Comparison of ENCODE assay signal across 10 mouse cellular contexts in the genomic region with DNA sequence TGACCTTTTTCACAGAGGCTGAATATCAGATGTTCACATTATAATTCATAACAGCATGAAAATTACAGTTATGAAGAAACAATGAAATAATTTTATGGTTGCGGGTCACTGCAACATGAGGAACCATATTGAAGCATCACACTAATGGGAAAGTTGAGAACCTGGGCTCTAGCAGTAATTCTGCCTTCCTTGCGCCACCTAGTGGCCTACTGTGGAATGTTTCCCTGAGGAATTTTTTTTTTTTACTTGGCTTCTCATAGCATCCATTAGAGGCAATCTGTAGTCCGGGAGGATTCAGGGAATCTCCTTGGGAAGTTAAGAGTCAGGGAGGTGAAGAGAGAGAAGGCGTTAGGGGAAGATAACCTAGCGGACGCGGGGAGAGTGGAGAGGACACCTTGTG. TPM values are rescaled to one million over a fixed set of nuclear protein-coding genes. Genes with fewer than 3 reads are reported as not detected.
DNase-seq lines count a peak whose midpoint lies in the region; ATAC-seq and TF ChIP-seq lines count a peak whose summit lies in the region.
"Had no signal": no experiment of that assay in that cellular context is flagged by ENCODE, and none has a peak within 500 bp of the region (broad histone marks: within the 10 kb centered on the region; RNA-seq: fewer than 3 reads in every experiment).

No protein-coding gene starts in this region.

- peaks cover 3% of the 10 kb centered on the region; the same call in 1 of the 2 replicates for H3K27me3 ChIP-seq in hindbrain, embryonic 11.5 days (ENCODE audit: control insufficient read depth, insufficient read depth, low read length)
- H3K27me3 ChIP-seq in hindbrain, embryonic 13.5 days = peaks cover 16% of the 10 kb centered on the region; the same call in 1 of the 2 replicates
- no peaks in the 10 kb centered on the region for H3K27me3 ChIP-seq in ES-Bruce4 (ENCODE audit: control insufficient read depth, insufficient read depth, low read length, poor library complexity, severe bottlenecking)

- peak; percentile 86 for DNase-seq in hindbrain, embryonic 11.5 days (ENCODE audit: low spot score)
- DNase-seq in c-Kit-positive CD71-positive TER-119-negative erythroid progenitor cells, embryonic 14.5 days (ENCODE audit: low read depth) = peak; percentile 52
- peak; percentile 56 to 92 for DNase-seq in frontal cortex, adult 2 months (ENCODE audit: extremely low spot score in 1 of 2, low spot score in 1 of 2)
- peak; percentile 61 for DNase-seq in layer of hippocampus, adult 9-10 months (ENCODE audit: low spot score)
- DNase-seq in telencephalon, adult 2 months (ENCODE audit: low read depth, low spot score) = peak; percentile 43

- 16% methylated on average over 7 of the region's 7 CpGs for WGBS in hindbrain, embryonic 11.5 days
- WGBS in hindbrain, embryonic 13.5 days = 14% methylated on average over 7 of the region's 7 CpGs

- ATAC-seq in hindbrain, embryonic 11.5 days (ENCODE audit: low FRiP score) = no peak
- ATAC-seq in hindbrain, embryonic 13.5 days (ENCODE audit: low FRiP score) = no peak
- 0 out of 2 replicates have a peak, but pooled peaks have one; percentile 42 for ATAC-seq in megakaryocyte-erythroid progenitor cell, adult 5-6 weeks (replicated peaks; ENCODE audit: low FRiP score, low TSS enrichment, poor library complexity, severe bottlenecking)

- no peak for TF ChIP-seq POLR2A in ES-Bruce4 (IDR thresholded peaks at IDR 0.05; ENCODE audit: insufficient read depth, low read length)

- no peak overlapping the region for H3K4me2 ChIP-seq in hindbrain, embryonic 11.5 days (replicated peaks; ENCODE audit: low read depth, low read length)
- no peak overlapping the region for H3K4me2 ChIP-seq in hindbrain, embryonic 13.5 days
- H3K4me2 ChIP-seq: embryonic facial prominence, embryonic 15.5 days; neural tube, embryonic 12.5 days had no signal

- H3K4me1 ChIP-seq in hindbrain, embryonic 11.5 days (replicated peaks; ENCODE audit: control insufficient read depth, insufficient read depth, low read length) = peaks cover 2% of the 10 kb centered on the region; the same call in 1 of the 2 replicates
- peaks cover 6% of the 10 kb centered on the region for H3K4me1 ChIP-seq in hindbrain, embryonic 13.5 days (replicated peaks)
- H3K4me1 ChIP-seq in ES-Bruce4 (ENCODE audit: control insufficient read depth, insufficient read depth, low read length) = no peaks in the 10 kb centered on the region

- no peak overlapping the region for H3K27ac ChIP-seq in hindbrain, embryonic 11.5 days (ENCODE audit: low read depth, low read length)
- no peak overlapping the region for H3K27ac ChIP-seq in hindbrain, embryonic 13.5 days
- H3K27ac ChIP-seq in ES-Bruce4 (ENCODE audit: insufficient read depth, low read length) = no peak overlapping the region
- H3K27ac ChIP-seq: embryonic facial prominence, embryonic 15.5 days; neural tube, embryonic 12.5 days had no signal

- H3K4me3 ChIP-seq in hindbrain, embryonic 11.5 days (ENCODE audit: low read depth, low read length) = no peak overlapping the region
- H3K4me3 ChIP-seq in hindbrain, embryonic 13.5 days = no peak overlapping the region
- no peak overlapping the region for H3K4me3 ChIP-seq in ES-Bruce4 (ENCODE audit: low read depth, low read length)
- H3K4me3 ChIP-seq: embryonic facial prominence, embryonic 15.5 days; neural tube, embryonic 12.5 days had no signal

- no peak overlapping the region for H3K9ac ChIP-seq in hindbrain, embryonic 11.5 days (ENCODE audit: low read depth, low read length)
- no peak overlapping the region for H3K9ac ChIP-seq in hindbrain, embryonic 13.5 days
- no peak overlapping the region for H3K9ac ChIP-seq in ES-Bruce4 (ENCODE audit: low read depth, poor library complexity, severe bottlenecking)
- H3K9ac ChIP-seq: embryonic facial prominence, embryonic 15.5 days; neural tube, embryonic 12.5 days had no signal

- no peaks in the 10 kb centered on the region for H3K9me3 ChIP-seq in hindbrain, embryonic 11.5 days (ENCODE audit: control insufficient read depth, low read length)
- H3K9me3 ChIP-seq in hindbrain, embryonic 13.5 days = no peaks in the 10 kb centered on the region
- H3K9me3 ChIP-seq in ES-Bruce4 (replicated peaks; ENCODE audit: control insufficient read depth, insufficient read depth, low read length, poor library complexity, severe bottlenecking) = no peaks in the 10 kb centered on the region
- H3K9me3 ChIP-seq: embryonic facial prominence, embryonic 15.5 days; neural tube, embryonic 12.5 days had no signal

- H3K36me3 ChIP-seq in hindbrain, embryonic 11.5 days (ENCODE audit: control insufficient read depth, insufficient read depth, low read length) = no peaks in the 10 kb centered on the region
- H3K36me3 ChIP-seq in hindbrain, embryonic 13.5 days = no peaks in the 10 kb centered on the region
- H3K36me3 ChIP-seq in ES-Bruce4 (ENCODE audit: control insufficient read depth, insufficient read depth, low read length, poor library complexity, severe bottlenecking) = no peaks in the 10 kb centered on the region
- H3K36me3 ChIP-seq: embryonic facial prominence, embryonic 15.5 days; neural tube, embryonic 12.5 days had no signal

- TF ChIP-seq CTCF in ES-Bruce4 (IDR thresholded peaks at IDR 0.05; ENCODE audit: low read depth, low read length) = peak; percentile 30

- TF ChIP-seq EP300 in ES-Bruce4 (IDR thresholded peaks at IDR 0.05; ENCODE audit: insufficient read depth, low read depth, low read length) = no peak

RNA-seq across cellular contexts. Expression of a gene that starts 2.5 kb away (rescaled TPM):
- polyA plus RNA-seq in hindbrain, embryonic 11.5 days (2014; fragmentation: Nextera tagmentation; extraction: Ambion mirVana) = 0.29 TPM in 1 of 2 replicates, not detected in the other
- polyA plus RNA-seq in hindbrain, embryonic 13.5 days (2015; fragmentation: Nextera tagmentation; extraction: Ambion mirVana) = 0.23 and 0.40 TPM in 2 replicates
- not detected in 2 replicates for polyA plus RNA-seq in ES-Bruce4 (2011; ENCODE audit: insufficient read depth, insufficient read length, low read depth, missing spikeins)
- polyA plus RNA-seq in frontal cortex, adult 2 months (2012; rRNA removed) = 27.1 and 34.3 TPM in 2 replicates
- total RNA-seq in megakaryocyte-erythroid progenitor cell, adult 5-6 weeks (2014; fragmentation: Nextera tagmentation) = not detected in 2 replicates
- not detected in 2 replicates for total RNA-seq in megakaryocyte-erythroid progenitor cell, adult 5-6 weeks (2017)
- polyA plus RNA-seq: neural tube, embryonic 12.5 days had no signal

RNA-seq across cellular contexts. Expression of a gene that starts 13.0 kb away (rescaled TPM):
- not detected in 2 replicates for polyA plus RNA-seq in hindbrain, embryonic 11.5 days (2014; fragmentation: Nextera tagmentation; extraction: Ambion mirVana)
- polyA plus RNA-seq in hindbrain, embryonic 13.5 days (2015; fragmentation: Nextera tagmentation; extraction: Ambion mirVana) = not detected in 2 replicates
- not detected in 2 replicates for polyA plus RNA-seq in ES-Bruce4 (2011; ENCODE audit: insufficient read depth, insufficient read length, low read depth, missing spikeins)
- not detected in 2 replicates for polyA plus RNA-seq in frontal cortex, adult 2 months (2012; rRNA removed)
- total RNA-seq in megakaryocyte-erythroid progenitor cell, adult 5-6 weeks (2014; fragmentation: Nextera tagmentation) = not detected in 2 replicates
- total RNA-seq in megakaryocyte-erythroid progenitor cell, adult 5-6 weeks (2017) = not detected in 2 replicates
- polyA plus RNA-seq: embryonic facial prominence, embryonic 15.5 days; neural tube, embryonic 12.5 days had no signal

RNA-seq across cellular contexts. Expression of a gene that starts 35.5 kb away (rescaled TPM):
- polyA plus RNA-seq in hindbrain, embryonic 11.5 days (2014; fragmentation: Nextera tagmentation; extraction: Ambion mirVana) = not detected in 2 replicates
- polyA plus RNA-seq in hindbrain, embryonic 13.5 days (2015; fragmentation: Nextera tagmentation; extraction: Ambion mirVana) = not detected in 2 replicates
- not detected in 2 replicates for polyA plus RNA-seq in ES-Bruce4 (2011; ENCODE audit: insufficient read depth, insufficient read length, low read depth, missing spikeins)
- polyA plus RNA-seq in frontal cortex, adult 2 months (2012; rRNA removed) = 0.08 and 0.14 TPM in 2 replicates
- not detected in 2 replicates for total RNA-seq in megakaryocyte-erythroid progenitor cell, adult 5-6 weeks (2014; fragmentation: Nextera tagmentation)
- total RNA-seq in megakaryocyte-erythroid progenitor cell, adult 5-6 weeks (2017) = not detected in 2 replicates
- polyA plus RNA-seq: neural tube, embryonic 12.5 days had no signal

RNA-seq across cellular contexts. Expression of a gene that starts 42.6 kb away (rescaled TPM):
- not detected in 2 replicates for polyA plus RNA-seq in hindbrain, embryonic 11.5 days (2014; fragmentation: Nextera tagmentation; extraction: Ambion mirVana)
- polyA plus RNA-seq in hindbrain, embryonic 13.5 days (2015; fragmentation: Nextera tagmentation; extraction: Ambion mirVana) = not detected in 2 replicates
- polyA plus RNA-seq in ES-Bruce4 (2011; ENCODE audit: insufficient read depth, insufficient read length, low read depth, missing spikeins) = not detected in 2 replicates
- not detected in 2 replicates for polyA plus RNA-seq in frontal cortex, adult 2 months (2012; rRNA removed)
- total RNA-seq in megakaryocyte-erythroid progenitor cell, adult 5-6 weeks (2014; fragmentation: Nextera tagmentation) = not detected in 2 replicates
- total RNA-seq in megakaryocyte-erythroid progenitor cell, adult 5-6 weeks (2017) = not detected in 2 replicates
- polyA plus RNA-seq: embryonic facial prominence, embryonic 15.5 days; neural tube, embryonic 12.5 days had no signal

RNA-seq across cellular contexts. Expression of a gene that starts 50.6 kb away (rescaled TPM):
- 4.5 and 7.4 TPM in 2 replicates for polyA plus RNA-seq in hindbrain, embryonic 11.5 days (2014; fragmentation: Nextera tagmentation; extraction: Ambion mirVana)
- polyA plus RNA-seq in hindbrain, embryonic 13.5 days (2015; fragmentation: Nextera tagmentation; extraction: Ambion mirVana) = 3.5 and 3.8 TPM in 2 replicates
- 0.94 and 1.6 TPM in 2 replicates for polyA plus RNA-seq in ES-Bruce4 (2011; ENCODE audit: insufficient read depth, insufficient read length, low read depth, missing spikeins)
- polyA plus RNA-seq in frontal cortex, adult 2 months (2012; rRNA removed) = 8.8 and 11.3 TPM in 2 replicates
- not detected in 2 replicates for total RNA-seq in megakaryocyte-erythroid progenitor cell, adult 5-6 weeks (2014; fragmentation: Nextera tagmentation)
- total RNA-seq in megakaryocyte-erythroid progenitor cell, adult 5-6 weeks (2017) = not detected in 2 replicates

Comparison
In these comparisons a context has a peak if more than half of its experiments do, and no peak if none do; other contexts are left out.
1. RNA of a gene that starts 2.5 kb away (polyA plus RNA-seq): 27.1 to 34.3 TPM in frontal cortex, adult 2 months; 0.23 to 0.40 TPM in hindbrain, embryonic 13.5 days, 0.29 TPM in hindbrain, embryonic 11.5 days and not detected in ES-Bruce4; every median in the first group is over 10 times any median in the second.
2. Peak in every context shown above with its lines, with median percentiles within 50 percentile points of each other: DNase-seq.